Mouse (Mus musculus): ENCODE results near the gene Rgs3. TPM values are rescaled to one million over a fixed set of nuclear protein-coding genes. Genes with fewer than 3 reads are reported as not detected.

Gene Rgs3
- total RNA-seq, 4 experiments from 2014 or later, result 30.4 to 34.1 (median 32.8) TPM

- no peak for DNase-seq (ENCODE audit: low spot score in 2 of 2)
Measured at GRCm38 (mm10) chr4:62741055-62741453, 181.4 kb downstream of the Rgs3 start.

GRCm38 (mm10) chr4:62741601-62742000 is 182.0 kb downstream of the Rgs3 start:
- no peak for DNase-seq (ENCODE audit: low spot score in 2 of 2)

GRCm38 (mm10) chr4:62742885-62743760 is 183.5 kb downstream of the Rgs3 start:
- no peak for DNase-seq (ENCODE audit: low spot score in 2 of 2)

DNA sequence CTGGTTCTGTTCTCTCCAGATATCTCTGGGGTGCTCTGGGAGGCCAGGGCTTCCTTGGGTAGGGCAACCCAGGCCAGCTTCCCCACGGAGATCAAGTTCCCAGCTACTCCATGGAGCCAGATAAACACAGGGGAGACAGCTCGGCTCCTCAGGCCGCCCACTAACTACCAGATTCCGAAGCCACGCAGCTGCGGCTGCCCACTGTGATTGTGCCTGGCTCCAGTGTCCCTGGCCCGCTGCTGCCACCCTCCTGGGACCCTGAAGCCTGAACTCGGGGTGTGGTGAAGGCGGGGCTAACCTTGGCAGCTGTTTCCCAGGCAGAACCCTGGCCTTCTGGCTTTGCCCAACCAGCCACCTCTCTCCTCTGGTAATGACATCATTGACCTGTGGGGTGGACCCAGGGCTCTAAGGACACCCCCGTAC is 184.9 kb downstream of the Rgs3 start:
- no peak for DNase-seq (ENCODE audit: low spot score in 2 of 2)

DNA sequence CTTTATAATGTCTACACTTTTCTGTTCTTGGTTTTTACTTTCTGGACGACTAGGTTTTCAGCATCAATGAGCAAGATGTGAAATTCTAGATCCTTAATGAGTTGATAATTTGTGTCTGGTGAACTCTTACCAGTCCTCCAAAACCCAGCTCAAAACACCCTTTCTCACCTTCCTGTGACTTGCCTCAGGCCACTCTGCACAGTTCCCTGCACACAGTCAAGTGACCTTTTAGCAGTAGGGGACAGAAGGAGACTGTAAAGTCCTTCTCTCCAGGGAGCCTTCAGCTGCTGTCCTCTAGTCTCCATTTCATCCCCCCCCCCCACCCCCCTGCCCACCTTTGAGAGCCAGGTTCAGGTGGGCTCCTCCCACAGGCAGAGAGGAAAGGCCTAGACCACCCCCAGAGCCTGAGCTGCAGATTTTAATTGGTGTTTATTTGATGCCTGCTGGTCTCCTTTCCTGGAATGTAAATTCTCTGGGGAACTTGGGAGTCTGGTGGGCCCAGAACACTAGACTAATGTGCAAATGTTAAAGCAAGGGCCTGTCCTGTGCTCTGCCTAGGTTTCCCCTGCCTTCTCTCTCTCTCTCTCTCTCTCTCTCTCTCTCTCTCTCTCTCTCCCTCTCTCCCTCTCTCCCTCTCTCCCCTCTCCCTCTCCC is 185.5 kb downstream of the Rgs3 start:
- no peak for DNase-seq (ENCODE audit: low spot score in 2 of 2)

Other genes with a start within 250 kb of the Rgs3 start
- gene Fkbp15, start 199.3 kb upstream of the Rgs3 start, total RNA-seq (2022), result 10 to 100 TPM; 34.7 to 40.4 (median 38.3) TPM
- 10 to 100 TPM; 12.1 to 13.9 (median 13.0) TPM for gene Slc31a1, start 199.1 kb upstream of the Rgs3 start, total RNA-seq (2022)
- gene Cdc26, start 151.2 kb upstream of the Rgs3 start, total RNA-seq (2022), result 10 to 100 TPM; 47.8 to 58.0 (median 54.3) TPM
- 10 to 100 TPM; 11.4 to 13.8 (median 12.6) TPM for gene Prpf4, start 151.1 kb upstream of the Rgs3 start, total RNA-seq (2022)
- not detected for gene Rnf183, start 124.6 kb upstream of the Rgs3 start, total RNA-seq (2022)
- gene Wdr31, start 89.0 kb upstream of the Rgs3 start, total RNA-seq (2022), result 10 to 100 TPM in 2 of 4 experiments, 1 to 10 TPM in 2; 9.1 to 11.4 (median 10.6) TPM
- under 1 TPM in 3 of 4 experiments, not detected in 1; 0.32 to 0.61 (median 0.41) TPM for gene Bspry, start 79.8 kb upstream of the Rgs3 start, total RNA-seq (2022)
- gene Hdhd3, start 56.4 kb upstream of the Rgs3 start, total RNA-seq (2022), result 1 to 10 TPM; 7.8 to 9.6 (median 9.5) TPM
- 10 to 100 TPM; 35.5 to 39.6 (median 36.9) TPM for gene Alad, start 39.9 kb upstream of the Rgs3 start, total RNA-seq (2022)
- 10 to 100 TPM; 27.6 to 29.5 (median 28.3) TPM for gene Pole3, start 34.8 kb upstream of the Rgs3 start, total RNA-seq (2022)
- under 1 TPM; 0.35 to 0.73 (median 0.44) TPM for gene 4933430I17Rik, start 34.5 kb upstream of the Rgs3 start, total RNA-seq (2022)

Data from left cerebral cortex, adult 8-10 months (tissue).